Mouse (Mus musculus) heart, embryonic 16.5 days (tissue): ENCODE measurements around the gene Cryab. TPM values are rescaled to one million over a fixed set of nuclear protein-coding genes. Genes with fewer than 3 reads are reported as not detected.

Experiments used
- ATAC-seq: fragments of 200-750 bp; cut with Nextera tagmentation; replicated peaks from 2 replicates; pipeline ENCODE4 v1.8.0; 2017; ENCODE audit warnings: moderate number of reproducible peaks; ENCODE audit not compliant: insufficient read depth, low FRiP score; ENCODE audit errors: extremely low read depth
- H3K27ac ChIP-seq: fragments of 300-500 bp; sonication (generic); 2 replicates; pipeline ENCODE4 v1.5.1; 2014; ENCODE audit warnings: mild to moderate bottlenecking, low read length, control low read depth, moderate library complexity
- H3K27me3 ChIP-seq: fragments of 300-500 bp; sonication (generic); 2 replicates; pipeline ENCODE4 v1.6.1; 2014; ENCODE audit warnings: low read length, mixed read lengths; ENCODE audit not compliant: control insufficient read depth, insufficient read depth
- H3K36me3 ChIP-seq: fragments of 300-500 bp; sonication (generic); 2 replicates; pipeline ENCODE4 v1.6.1; 2014; ENCODE audit not compliant: control insufficient read depth, insufficient read depth
- H3K4me1 ChIP-seq: fragments of 300-500 bp; sonication (generic); 2 replicates; pipeline ENCODE4 v1.6.1; 2014; ENCODE audit warnings: low read length, mixed read lengths; ENCODE audit not compliant: control insufficient read depth, insufficient read depth
- H3K4me2 ChIP-seq: fragments of 300-500 bp; sonication (generic); 2 replicates; pipeline ENCODE4 v1.6.1; 2014; ENCODE audit warnings: low read depth, mild to moderate bottlenecking, control low read depth, low read length
- H3K4me3 ChIP-seq: fragments of 300-500 bp; sonication (generic); 2 replicates; pipeline ENCODE4 v1.5.1; 2014; ENCODE audit warnings: mild to moderate bottlenecking, control low read depth, low read length
- H3K9ac ChIP-seq: fragments of 300-500 bp; sonication (generic); 2 replicates; pipeline ENCODE4 v1.6.1; 2014; ENCODE audit warnings: low read length, control low read depth
- H3K9me3 ChIP-seq: fragments of 300-500 bp; sonication (generic); replicated peaks from 2 replicates; pipeline ENCODE4 v1.6.1; 2016; ENCODE audit warnings: low read length; ENCODE audit not compliant: control insufficient read depth
- WGBS: fragments of 180-500 bp; shearing (Covaris S2); extraction: QIAGEN DNeasy Blood & Tissue Kit; methylation state at CpG from one replicate; pipeline ENCODE4 v1.1.7; 2014; 5-methylcytosine and 5-hydroxymethylcytosine counted together
- polyA plus RNA-seq: library from polyadenylated mRNA; unstranded; fragments of >200 nt; fragmentation: Nextera tagmentation; extraction: Ambion mirVana; gene quantifications from 2 replicates; pipeline ENCODE4 v1.2.1, GENCODE M21; 2015

Cryab gene
- polyA plus RNA-seq, 1 experiment from 2014 or later = 1,315 TPM

GRCm38 (mm10) chr9:50752784-50753615, 1.9 kb downstream of the Cryab start:
- peak overlapping the region; percentile 99 for H3K27ac ChIP-seq
- H3K9ac ChIP-seq = peak overlapping the region; percentile 88
- peak overlapping the region; percentile 69 for H3K4me3 ChIP-seq
- H3K4me2 ChIP-seq = peak overlapping the region; percentile 73
- H3K36me3 ChIP-seq = peaks cover 13% of the 10 kb centered on the region
- ATAC-seq = peak; percentile 92
- 26% methylated on average over 17 of the region's 17 CpGs for WGBS
- peaks cover 8% of the 10 kb centered on the region for H3K4me1 ChIP-seq
- H3K9me3 ChIP-seq = no peaks in the 10 kb centered on the region
- no peaks in the 10 kb centered on the region for H3K27me3 ChIP-seq

GRCm38 (mm10) chr9:50753947-50754346, 2.8 kb downstream of the Cryab start:
- Histone ChIP-seq H3K4me3 (peak overlapping the region; percentile 69), H3K27ac (peak overlapping the region; percentile 99), H3K4me1 (peaks cover 8% of the 10 kb centered on the region), H3K9ac (peak overlapping the region; percentile 88), H3K36me3 (peaks cover 13% of the 10 kb centered on the region), H3K27me3 (no peaks in the 10 kb centered on the region), H3K9me3 (no peaks in the 10 kb centered on the region), H3K4me2 (peak overlapping the region; percentile 73)
- 13% methylated on average over 7 of the region's 7 CpGs for WGBS
- ATAC-seq = peak; percentile 8; the same call in 1 of the 2 replicates

- Histone ChIP-seq H3K9me3 (no peaks in the 10 kb centered on the region), H3K4me1 (peaks cover 3% of the 10 kb centered on the region; the same call in 1 of the 2 replicates), H3K27me3 (no peaks in the 10 kb centered on the region), H3K4me3 (no peak overlapping the region), H3K4me2 (no peak overlapping the region), H3K36me3 (peaks cover 13% of the 10 kb centered on the region), H3K9ac (no peak overlapping the region), H3K27ac (no peak overlapping the region)
- WGBS = 58% methylated on average over 5 of the region's 5 CpGs
- ATAC-seq = no peak
These were observed 5.6 kb downstream of the Cryab start for GRCm38 (mm10) chr9:50756711-50757110.

- H3K27me3 ChIP-seq = no peaks in the 10 kb centered on the region
- H3K4me2 ChIP-seq = no peak overlapping the region
- ATAC-seq = no peak
- no peaks in the 10 kb centered on the region for H3K9me3 ChIP-seq
- H3K4me3 ChIP-seq = no peak overlapping the region
- H3K27ac ChIP-seq = no peak overlapping the region
- H3K9ac ChIP-seq = no peak overlapping the region
- peaks cover 3% of the 10 kb centered on the region for H3K36me3 ChIP-seq
- 60% methylated on average over 6 of the region's 6 CpGs for WGBS
- H3K4me1 ChIP-seq = no peaks in the 10 kb centered on the region
These were observed 10.6 kb downstream of the Cryab start for GRCm38 (mm10) chr9:50761520-50762243.

GRCm38 (mm10) chr9:50763331-50763730, 12.2 kb downstream of the Cryab start:
- ATAC-seq = no peak

GRCm38 (mm10) chr9:50767531-50768106, 16.5 kb downstream of the Cryab start:
- H3K4me2 ChIP-seq = peak overlapping the region; percentile 80
- peaks cover 7% of the 10 kb centered on the region; the same call in 1 of the 2 replicates for H3K36me3 ChIP-seq
- ATAC-seq = peak; percentile 20
- peak overlapping the region; percentile 66 for H3K4me3 ChIP-seq
- peaks cover 13% of the 10 kb centered on the region for H3K4me1 ChIP-seq
- H3K9ac ChIP-seq = peak overlapping the region; percentile 72
- H3K27me3 ChIP-seq = no peaks in the 10 kb centered on the region
- 5% methylated on average over 17 of the region's 17 CpGs for WGBS
- H3K27ac ChIP-seq = peak overlapping the region; percentile 96
- no peaks in the 10 kb centered on the region for H3K9me3 ChIP-seq

More at GRCm38 (mm10) chr9:50763331-50763730, 12.2 kb downstream of the Cryab start:
- H3K36me3 ChIP-seq = peaks cover 2% of the 10 kb centered on the region; the same call in 1 of the 2 replicates
- no peaks in the 10 kb centered on the region for H3K9me3 ChIP-seq
- WGBS = 64% methylated on average over 1 of the region's 1 CpGs
- H3K4me2 ChIP-seq = no peak overlapping the region
- no peak overlapping the region for H3K4me3 ChIP-seq
- H3K27me3 ChIP-seq = no peaks in the 10 kb centered on the region
- H3K4me1 ChIP-seq = peaks cover 5% of the 10 kb centered on the region; the same call in 1 of the 2 replicates
- no peak overlapping the region for H3K9ac ChIP-seq
- H3K27ac ChIP-seq = no peak overlapping the region

GRCm38 (mm10) chr9:50768107-50769002, 17.2 kb downstream of the Cryab start, which contains the start of gene Fdxacb1:
Gene Fdxacb1, plus strand, starts transcription at chr9:50768236.
- peaks cover 7% of the 10 kb centered on the region; the same call in 1 of the 2 replicates for H3K36me3 ChIP-seq
- 3% methylated on average over 59 of the region's 59 CpGs for WGBS
- ATAC-seq = peak; percentile 93
- H3K4me1 ChIP-seq = peaks cover 13% of the 10 kb centered on the region
- H3K4me2 ChIP-seq = peak within 1 kb of the TSS; percentile 87
- H3K9ac ChIP-seq = peak within 1 kb of the TSS; percentile 72
- H3K4me3 ChIP-seq = peak within 1 kb of the TSS; percentile 66
- peak within 1 kb of the TSS; percentile 96 for H3K27ac ChIP-seq
- H3K27me3 ChIP-seq = no peaks in the 10 kb centered on the region
- no peaks in the 10 kb centered on the region for H3K9me3 ChIP-seq

GRCm38 (mm10) chr9:50770011-50770410, 18.9 kb downstream of the Cryab start:
- 72% methylated on average over 2 of the region's 2 CpGs for WGBS
- H3K9me3 ChIP-seq = no peaks in the 10 kb centered on the region
- no peaks in the 10 kb centered on the region for H3K27me3 ChIP-seq
- H3K4me2 ChIP-seq = no peak overlapping the region
- no peak overlapping the region for H3K4me3 ChIP-seq
- peaks cover 17% of the 10 kb centered on the region for H3K4me1 ChIP-seq
- H3K9ac ChIP-seq = no peak overlapping the region
- H3K36me3 ChIP-seq = 0 out of 2 replicates have a peak, but pooled peaks cover 5% of the 10 kb centered on the region
- ATAC-seq = no peak
- H3K27ac ChIP-seq = no peak overlapping the region
